Mouse (Mus musculus) small intestine, adult 2 months (tissue): ENCODE data around the gene Tbp.

Source experiments
- CTCF ChIP-seq: fragments of 200-500 bp; IDR thresholded peaks from 2 replicates; pipeline ENCODE4 v1.5.1; 2012; ENCODE audit warnings: low read depth, mild to moderate bottlenecking, control low read depth, inconsistent platforms, low read length, moderate library complexity, mixed read lengths; ENCODE audit not compliant: insufficient replicate concordance, insufficient read length; ENCODE audit errors: extremely low read depth
- POLR2A ChIP-seq: fragments of 200-500 bp; IDR thresholded peaks from 2 replicates; pipeline ENCODE4 v1.6.1; 2012; ENCODE audit warnings: low read depth, mild to moderate bottlenecking, control low read depth, inconsistent platforms, low read length, moderate library complexity

- TF ChIP-seq CTCF (no peak), POLR2A (no peak)
Observed at GRCm38 (mm10) chr17:15536457-15536904, 36.8 kb downstream of the Tbp start.
